Mouse (Mus musculus): ENCODE data around the gene Dexi.

Dexi gene

GRCm38 (mm10) chr16:10542698-10543365 is at the start of gene Dexi:
Dexi (minus strand) TSS chr16:10543054.
- peak; percentile 93 for DNase-seq (ENCODE audit: low read depth)

DNA sequence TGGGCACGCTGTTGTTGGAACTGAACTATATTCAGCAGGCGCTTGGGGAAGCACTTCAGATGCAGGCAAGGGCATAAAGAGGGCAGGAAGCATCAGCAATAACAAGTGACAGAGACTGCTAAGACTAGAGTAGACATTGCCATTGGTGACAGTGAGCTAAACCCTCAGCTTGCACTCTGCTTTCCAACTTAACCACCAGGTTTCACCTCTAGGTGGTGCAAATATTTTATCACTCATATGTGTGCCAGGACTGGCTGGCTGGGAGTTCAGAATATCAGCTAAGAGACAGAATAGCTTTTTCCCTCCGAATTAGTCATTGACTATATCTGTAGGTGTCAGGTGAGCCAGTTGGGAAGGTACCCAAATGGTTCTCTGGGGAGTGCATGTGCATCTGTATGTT is 43.7 kb upstream of the Dexi start:
- DNase-seq (ENCODE audit: low read depth) = no peak

DNA sequence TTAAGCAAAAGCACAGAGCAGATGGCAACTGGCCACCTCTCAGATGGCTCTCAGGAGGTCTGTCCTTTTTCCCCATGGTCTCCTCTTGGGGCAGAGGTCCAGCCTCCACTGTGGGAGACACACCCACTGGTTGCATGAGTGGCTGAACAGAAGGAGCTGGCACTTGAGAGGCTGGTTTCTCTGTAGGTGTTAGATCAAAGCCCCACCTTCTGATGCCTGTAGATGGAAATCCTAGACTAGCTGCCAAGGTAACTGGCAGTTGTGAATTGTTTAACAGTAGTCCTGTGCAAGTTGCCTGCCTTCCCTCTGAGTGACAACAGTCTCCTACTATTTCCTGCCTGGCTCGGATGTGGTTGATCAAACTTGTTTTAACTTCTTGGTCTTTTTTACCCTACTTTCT is 42.3 kb upstream of the Dexi start:
- no peak for DNase-seq (ENCODE audit: low read depth)

GRCm38 (mm10) chr16:10581234-10581898 is 38.5 kb upstream of the Dexi start:
- DNase-seq (ENCODE audit: low read depth) = no peak

- no peak for DNase-seq (ENCODE audit: low read depth)
These were observed 35.5 kb upstream of the Dexi start for GRCm38 (mm10) chr16:10578376-10578775.

- no peak for DNase-seq (ENCODE audit: low read depth)
These were observed 34.7 kb upstream of the Dexi start for GRCm38 (mm10) chr16:10577548-10577947.

- no peak for DNase-seq (ENCODE audit: low read depth)
These were observed 33.1 kb upstream of the Dexi start for GRCm38 (mm10) chr16:10575915-10576314.

DNA sequence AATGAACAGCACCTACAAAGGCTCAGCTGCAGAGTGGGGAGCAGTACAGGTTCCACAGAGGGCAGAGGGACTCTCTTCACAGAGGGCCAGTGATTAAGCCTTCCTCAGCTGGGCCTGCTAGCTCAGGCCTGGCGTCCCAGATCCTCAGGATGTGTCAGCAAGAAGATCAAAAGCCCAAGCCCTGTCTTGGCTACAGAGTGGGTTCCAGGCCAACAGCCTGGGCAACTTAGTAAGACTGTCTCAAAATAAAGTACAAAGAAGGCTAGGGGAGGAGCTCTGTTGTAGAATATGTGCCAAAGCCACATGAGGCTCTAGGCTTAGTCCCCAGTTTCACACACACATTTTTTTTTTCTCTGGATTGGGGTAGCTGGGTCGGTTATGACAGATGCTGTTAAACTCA is 32.1 kb upstream of the Dexi start:
- no peak for DNase-seq (ENCODE audit: low read depth)

- DNase-seq (ENCODE audit: low read depth) = no peak
These were observed 29.0 kb upstream of the Dexi start for GRCm38 (mm10) chr16:10571820-10572219.

DNA sequence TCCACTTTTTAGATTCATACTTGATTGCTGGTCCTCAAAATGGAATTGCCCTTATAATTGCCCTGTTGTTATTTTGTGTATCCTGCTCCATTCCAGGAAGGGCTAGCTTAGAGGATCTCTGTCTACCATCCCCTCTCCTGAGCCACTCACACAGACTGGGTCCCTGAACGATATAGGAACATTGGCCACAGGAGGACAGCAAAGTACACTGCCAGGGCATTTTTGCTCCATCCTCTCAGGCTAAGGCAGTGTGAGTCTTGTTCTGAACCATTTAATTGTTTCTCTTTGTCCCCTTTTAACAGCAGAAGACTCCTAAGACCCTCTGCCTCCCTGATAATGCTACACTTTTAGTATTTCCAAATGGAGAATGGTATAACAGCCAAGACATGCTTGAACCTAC is 27.9 kb upstream of the Dexi start:
- no peak for DNase-seq (ENCODE audit: low read depth)

DNA sequence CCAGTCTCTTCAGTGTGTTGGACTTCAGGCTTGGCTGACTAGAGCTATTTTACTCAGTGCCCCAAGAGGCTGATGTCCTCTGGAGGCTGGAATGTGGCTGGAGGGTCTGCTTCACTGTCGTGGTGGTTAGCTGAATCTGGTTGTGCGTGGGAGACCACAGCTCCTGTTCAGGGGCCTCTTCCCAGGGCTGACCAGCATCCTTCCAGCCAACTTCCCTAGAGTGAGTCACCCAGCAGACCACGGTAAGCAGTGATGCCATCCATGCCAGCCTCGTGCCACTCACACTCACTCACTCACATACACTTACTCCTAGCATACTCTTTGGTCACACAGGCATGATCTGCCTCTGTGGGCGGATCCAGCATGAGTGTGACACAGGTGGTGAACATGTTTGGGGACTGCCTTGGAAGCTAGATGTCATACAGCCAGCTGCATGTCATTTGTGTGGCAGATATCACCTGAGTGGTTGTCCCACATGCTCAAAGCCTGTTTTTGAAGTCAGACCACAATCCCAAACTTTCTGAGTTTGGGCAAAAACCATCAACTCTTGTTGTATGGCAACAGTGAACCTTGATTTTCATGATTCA is 27.0 kb upstream of the Dexi start:
- DNase-seq (ENCODE audit: low read depth) = no peak

DNA sequence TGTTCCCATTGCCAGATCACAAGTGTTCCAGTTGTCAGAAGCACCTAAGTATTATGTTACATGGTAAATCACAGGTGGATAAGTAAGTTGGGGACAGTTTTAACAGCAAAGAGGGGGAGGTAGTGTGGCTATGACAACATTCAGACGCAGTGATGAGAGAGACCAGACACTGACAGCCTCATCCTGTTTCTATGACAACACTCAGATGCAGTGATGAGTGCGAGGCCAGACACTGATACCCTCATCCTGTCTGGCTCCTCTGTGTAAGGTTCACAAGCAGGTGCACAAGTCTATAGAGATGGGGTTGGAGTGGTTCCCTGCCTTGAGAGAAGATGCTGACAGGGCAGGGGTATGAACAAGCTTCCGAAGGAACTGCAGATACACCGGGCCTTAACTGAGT is 24.3 kb upstream of the Dexi start:
- no peak for DNase-seq (ENCODE audit: low read depth)

- DNase-seq (ENCODE audit: low read depth) = peak; percentile 57
These were observed 22.5 kb upstream of the Dexi start for GRCm38 (mm10) chr16:10565278-10565885.

DNA sequence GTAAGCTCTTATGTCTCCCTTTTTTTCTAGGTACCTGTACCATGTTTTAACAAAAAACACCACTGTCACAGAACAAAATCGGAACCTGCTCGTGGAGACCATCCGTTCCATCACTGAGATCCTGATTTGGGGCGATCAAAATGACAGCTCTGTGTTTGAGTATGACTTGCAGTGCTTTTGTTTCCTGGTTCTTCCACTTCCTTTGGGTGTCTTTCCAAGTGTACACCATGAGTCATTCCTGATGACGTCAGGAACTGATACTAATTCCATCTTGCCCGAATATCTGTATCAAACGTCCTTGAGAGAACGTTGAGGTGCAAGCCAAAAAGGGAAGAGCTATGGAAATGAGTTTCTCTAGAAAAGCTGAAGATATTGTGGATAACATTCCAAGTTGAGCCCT is 17.1 kb upstream of the Dexi start:
- DNase-seq (ENCODE audit: low read depth) = no peak

DNA sequence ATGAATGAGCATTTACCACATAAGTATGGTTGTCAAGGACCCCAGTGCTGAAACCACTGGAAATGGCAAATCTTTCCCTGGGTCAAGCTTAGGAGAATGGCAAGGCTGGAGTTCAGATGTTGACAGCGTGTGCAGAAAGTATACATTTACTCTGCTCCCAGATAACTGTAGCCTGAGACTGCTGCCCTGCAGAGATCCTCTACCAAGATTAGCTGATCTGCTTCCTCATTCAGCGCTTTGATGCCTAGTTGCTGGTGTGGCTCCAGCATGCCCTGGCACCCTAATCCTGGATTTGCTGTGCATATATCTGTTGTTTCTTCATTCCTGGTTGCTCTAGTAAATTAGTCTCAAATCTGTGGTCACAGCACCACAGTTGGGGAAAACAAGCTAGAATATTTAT is 11.0 kb upstream of the Dexi start:
- DNase-seq (ENCODE audit: low read depth) = no peak

DNA sequence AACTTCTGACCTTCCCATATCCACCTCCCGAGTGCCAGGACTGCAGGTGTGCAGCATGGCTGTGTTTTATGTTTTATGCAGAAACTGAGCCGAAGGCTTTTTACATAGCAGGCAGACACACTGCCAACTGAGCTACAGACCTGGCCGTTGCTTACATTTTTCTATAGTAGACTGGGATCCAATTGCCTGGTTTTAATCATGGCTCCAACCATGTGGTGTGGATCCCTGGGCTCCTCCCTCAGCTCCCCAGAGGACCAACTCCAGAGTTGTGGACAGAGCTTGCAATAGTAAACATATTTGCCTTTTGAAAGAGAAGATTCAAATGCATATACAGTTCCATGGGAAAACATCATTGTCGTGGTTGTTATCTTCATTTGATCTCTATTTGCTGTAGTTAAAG is 8.7 kb upstream of the Dexi start:
- DNase-seq (ENCODE audit: low read depth) = no peak

- no peak for DNase-seq (ENCODE audit: low read depth)
These were observed 6.7 kb upstream of the Dexi start for GRCm38 (mm10) chr16:10549600-10549999.

DNA sequence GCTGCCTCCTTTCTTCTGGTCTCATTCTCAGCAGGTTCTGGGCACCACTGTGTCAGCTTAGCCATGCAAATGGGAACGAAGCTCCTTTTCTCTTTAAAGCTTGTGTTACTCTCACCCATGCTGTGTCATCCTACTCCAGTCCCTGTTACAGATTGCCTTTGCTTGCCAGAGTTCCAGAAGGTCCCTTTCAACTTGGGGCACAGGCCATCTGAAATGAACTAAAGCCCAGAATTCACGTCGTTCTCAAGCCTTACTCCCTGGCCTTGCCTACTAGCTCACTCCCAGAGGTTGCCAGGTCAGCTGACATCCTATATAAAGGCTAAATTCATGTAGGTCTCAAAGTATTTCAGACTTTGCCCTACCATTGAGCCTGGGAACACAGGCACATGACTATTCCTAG is 6.1 kb upstream of the Dexi start:
- DNase-seq (ENCODE audit: low read depth) = no peak

GRCm38 (mm10) chr16:10546865-10547264 is 4.0 kb upstream of the Dexi start:
- DNase-seq (ENCODE audit: low read depth) = no peak

DNA sequence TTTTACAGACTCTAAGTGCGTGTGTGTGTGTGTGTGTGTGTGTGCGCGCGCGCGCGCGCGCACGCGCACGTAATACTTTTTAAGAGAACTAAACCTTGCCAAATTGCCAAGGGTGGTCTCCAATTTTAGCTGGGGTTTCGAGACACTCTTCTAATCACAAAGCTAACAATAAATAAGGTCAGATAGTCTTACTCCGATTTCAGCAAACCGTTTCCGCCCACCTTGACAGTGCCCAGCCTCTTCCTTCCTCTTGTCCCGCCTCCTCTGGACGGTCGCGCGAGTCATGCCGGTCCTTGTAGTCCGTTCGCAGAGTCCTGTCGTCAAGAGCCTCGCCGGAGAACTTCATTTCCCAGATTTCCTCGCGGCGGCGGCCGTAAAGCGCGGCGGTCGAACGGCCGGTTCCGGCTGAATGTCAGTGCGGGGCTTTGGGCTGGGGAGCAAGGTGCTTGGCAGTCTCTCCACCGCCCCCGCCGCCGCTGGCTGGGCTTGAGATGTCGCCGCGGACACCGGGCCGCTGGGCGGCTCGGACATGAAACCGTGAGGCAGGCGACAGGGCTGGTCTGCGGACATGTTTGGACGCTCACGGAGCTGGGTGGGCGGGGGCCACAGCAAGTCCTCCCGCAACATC is 2.3 kb upstream of the Dexi start, which contains the start of gene Clec16a:
Gene Clec16a (plus strand): TSS at position 345 of the 628 bp plus-strand sequence.
- peak; percentile 91 for DNase-seq (ENCODE audit: low read depth)

GRCm38 (mm10) chr16:10542266-10542665 is 588 bp downstream of the Dexi start:
- no peak for DNase-seq (ENCODE audit: low read depth)

DNA sequence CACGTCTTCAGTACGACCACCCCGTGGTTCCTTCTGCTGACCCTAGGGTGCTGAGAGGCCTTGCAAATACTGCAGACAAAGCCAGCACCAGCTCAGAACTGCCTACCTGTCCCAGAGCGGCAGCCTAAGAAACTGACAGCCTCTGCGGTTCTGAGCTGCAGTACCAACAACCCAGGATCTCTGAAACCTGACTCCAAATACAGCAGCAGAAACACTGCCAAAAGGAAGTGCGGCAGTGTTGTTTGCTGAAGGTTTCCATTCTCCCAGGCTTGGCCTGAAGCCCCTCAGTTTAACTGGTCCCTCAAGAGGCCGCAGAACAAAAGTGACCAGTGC is 1.3 kb downstream of the Dexi start:
- DNase-seq (ENCODE audit: low read depth) = no peak

Measured in c-Kit-positive CD71-negative TER-119-negative erythroid progenitor cells, embryonic 14.5 days (primary cell).